Mouse (Mus musculus) midbrain, embryonic 16.5 days (tissue): Measurements from ENCODE around the gene Dmtf1. TPM values are rescaled to one million over a fixed set of nuclear protein-coding genes. Genes with fewer than 3 reads are reported as not detected.

Source experiments
- ATAC-seq: fragments of 200-750 bp; cut with Nextera tagmentation; 2 replicates; pipeline ENCODE4 v1.8.0; 2017; ENCODE audit warnings: moderate TSS enrichment
- H3K27ac ChIP-seq: fragments of 300-500 bp; sonication (generic); 2 replicates; pipeline ENCODE4 v1.5.1; 2014; ENCODE audit warnings: mild to moderate bottlenecking, low read length, mixed read lengths
- H3K27me3 ChIP-seq: fragments of 300-500 bp; sonication (generic); 2 replicates; pipeline ENCODE4 v1.6.1; 2014; ENCODE audit warnings: low read depth, low read length, mixed read lengths; ENCODE audit not compliant: control insufficient read depth, insufficient read depth
- H3K36me3 ChIP-seq: fragments of 300-500 bp; sonication (generic); 2 replicates; pipeline ENCODE4 v1.6.1; 2014; ENCODE audit warnings: mild to moderate bottlenecking, low read length, moderate library complexity, mixed read lengths; ENCODE audit not compliant: control insufficient read depth, insufficient read depth
- H3K4me1 ChIP-seq: fragments of 300-500 bp; sonication (generic); 2 replicates; pipeline ENCODE4 v1.6.1; 2014; ENCODE audit warnings: mild to moderate bottlenecking, low read length, mixed read lengths; ENCODE audit not compliant: control insufficient read depth, insufficient read depth
- H3K4me2 ChIP-seq: fragments of 300-500 bp; sonication (generic); 2 replicates; pipeline ENCODE4 v1.6.1; 2014; ENCODE audit warnings: mild to moderate bottlenecking, low read length, mixed read lengths
- H3K4me3 ChIP-seq: fragments of 300-500 bp; sonication (generic); 2 replicates; pipeline ENCODE4 v1.5.1; 2014; ENCODE audit warnings: low read depth, mild to moderate bottlenecking, low read length, moderate library complexity, mixed read lengths
- H3K9ac ChIP-seq: fragments of 300-500 bp; sonication (generic); 2 replicates; pipeline ENCODE4 v1.6.1; 2014; ENCODE audit warnings: low read depth, low read length, mixed read lengths
- H3K9me3 ChIP-seq: fragments of 300-500 bp; sonication (generic); replicated peaks from 2 replicates; pipeline ENCODE4 v1.6.1; 2014; ENCODE audit warnings: mild to moderate bottlenecking, low read length, mixed read lengths; ENCODE audit not compliant: control insufficient read depth, poor library complexity, severe bottlenecking
- WGBS: fragments of 180-500 bp; shearing (Covaris S2); extraction: QIAGEN DNeasy Blood & Tissue Kit; methylation state at CpG from one replicate; pipeline ENCODE4 v1.1.7; 2014; 5-methylcytosine and 5-hydroxymethylcytosine counted together
- polyA plus RNA-seq: library from polyadenylated mRNA; unstranded; fragments of >200 nt; fragmentation: Nextera tagmentation; extraction: Ambion mirVana; gene quantifications from 2 replicates; pipeline ENCODE4 v1.2.1, GENCODE M21; 2015

Dmtf1 gene
- polyA plus RNA-seq, 1 experiment from 2014 or later = 57.9 TPM

GRCm38 (mm10) chr5:9157336-9157735, 4.2 kb downstream of the Dmtf1 start:
- no peaks in the 10 kb centered on the region for H3K36me3 ChIP-seq
- H3K4me1 ChIP-seq = peaks cover 12% of the 10 kb centered on the region
- H3K4me2 ChIP-seq = no peak overlapping the region
- H3K9me3 ChIP-seq = no peaks in the 10 kb centered on the region
- 89% methylated on average over 1 of the region's 1 CpGs for WGBS
- no peak overlapping the region for H3K9ac ChIP-seq
- H3K4me3 ChIP-seq = no peak overlapping the region
- H3K27me3 ChIP-seq = no peaks in the 10 kb centered on the region
- no peak overlapping the region for H3K27ac ChIP-seq
- ATAC-seq = no peak

DNA sequence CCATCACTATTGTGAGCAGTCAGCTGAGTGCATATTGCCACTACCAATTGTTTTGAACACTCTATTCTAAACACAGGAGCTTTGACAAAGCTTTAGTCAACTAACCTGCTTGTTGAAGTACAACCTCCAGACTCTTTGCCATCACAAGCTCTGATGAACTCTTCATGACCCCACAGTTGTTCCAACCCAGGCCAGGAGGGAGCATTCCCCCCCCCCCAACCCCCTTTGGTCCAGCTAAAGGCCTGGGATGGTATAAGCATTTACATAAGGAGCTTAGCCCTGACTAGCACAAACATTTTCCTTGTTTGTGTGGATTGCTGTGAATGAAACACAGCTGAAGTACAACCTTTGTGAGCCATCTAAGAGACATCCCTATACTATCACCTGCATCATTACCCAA, 4.8 kb downstream of the Dmtf1 start:
- H3K4me3 ChIP-seq = no peak overlapping the region
- ATAC-seq = no peak
- no peak overlapping the region for H3K27ac ChIP-seq
- peaks cover 12% of the 10 kb centered on the region for H3K4me1 ChIP-seq
- H3K9ac ChIP-seq = no peak overlapping the region
- no peak overlapping the region for H3K4me2 ChIP-seq
- H3K36me3 ChIP-seq = no peaks in the 10 kb centered on the region
- H3K9me3 ChIP-seq = no peaks in the 10 kb centered on the region
- H3K27me3 ChIP-seq = no peaks in the 10 kb centered on the region

DNA sequence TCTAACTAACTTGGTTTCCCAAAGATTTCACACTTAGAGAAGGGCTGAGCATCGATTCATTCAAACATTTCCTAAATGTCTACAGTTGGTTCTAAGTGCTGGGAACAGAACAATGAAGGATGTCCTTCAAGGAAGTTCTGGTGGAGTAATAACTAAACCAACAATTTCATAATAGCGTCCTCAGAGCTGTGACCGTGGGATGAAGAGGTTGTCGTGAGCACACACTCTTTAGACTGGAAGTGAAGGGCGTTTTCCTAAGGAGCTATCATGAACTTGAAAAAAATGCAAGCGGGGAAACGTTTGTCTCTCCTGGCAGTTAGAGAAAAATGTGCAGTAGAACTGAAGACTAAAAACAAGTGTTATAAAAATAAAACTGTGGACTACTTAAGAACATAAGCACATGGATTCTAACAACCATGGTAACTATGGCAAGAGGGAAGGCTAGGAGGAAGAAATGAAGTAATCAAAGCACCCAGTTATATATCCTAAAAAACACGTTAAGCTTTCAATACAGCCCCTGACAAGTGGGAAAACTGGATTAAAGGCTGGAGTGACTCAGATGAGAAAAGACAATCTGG, 12.2 kb downstream of the Dmtf1 start:
- WGBS = 90% methylated on average over 8 of the region's 8 CpGs
- no peak overlapping the region for H3K4me2 ChIP-seq
- H3K36me3 ChIP-seq = peaks cover 8% of the 10 kb centered on the region
- no peak overlapping the region for H3K9ac ChIP-seq
- no peaks in the 10 kb centered on the region for H3K9me3 ChIP-seq
- H3K4me3 ChIP-seq = no peak overlapping the region
- no peak overlapping the region for H3K27ac ChIP-seq
- H3K4me1 ChIP-seq = no peaks in the 10 kb centered on the region
- H3K27me3 ChIP-seq = no peaks in the 10 kb centered on the region
- no peak for ATAC-seq

DNA sequence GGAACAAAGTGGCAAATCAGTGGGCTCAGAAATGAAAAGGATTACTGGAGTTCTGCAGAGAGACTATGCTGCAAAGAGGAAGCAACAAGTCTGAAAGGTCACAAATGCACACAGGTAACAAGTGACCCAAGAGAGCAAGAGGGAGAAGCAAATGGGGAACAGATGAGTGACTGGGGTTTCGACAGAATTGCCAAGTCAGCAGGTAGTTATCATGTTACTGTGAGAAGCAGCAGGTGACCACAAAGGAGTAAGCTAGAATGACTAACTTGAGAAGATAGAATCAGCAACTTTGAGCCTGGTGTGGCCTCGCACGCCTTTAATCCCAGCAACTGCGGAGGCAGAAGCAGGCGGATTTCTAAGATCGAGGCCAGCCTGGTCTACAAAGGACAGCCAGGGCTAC, 19.2 kb downstream of the Dmtf1 start:
- Histone ChIP-seq H3K4me2 (no peak overlapping the region), H3K4me1 (no peaks in the 10 kb centered on the region), H3K9ac (no peak overlapping the region), H3K27ac (no peak overlapping the region), H3K36me3 (peaks cover 18% of the 10 kb centered on the region), H3K4me3 (no peak overlapping the region), H3K27me3 (no peaks in the 10 kb centered on the region), H3K9me3 (no peaks in the 10 kb centered on the region)
- ATAC-seq = no peak
- whole genome bisulfite sequencing = 90% methylated on average over 6 of the region's 6 CpGs

- 91% methylated on average over 8 of the region's 8 CpGs for WGBS
- ATAC-seq = no peak
- Histone ChIP-seq H3K27ac (no peak overlapping the region), H3K9ac (no peak overlapping the region), H3K9me3 (no peaks in the 10 kb centered on the region), H3K27me3 (no peaks in the 10 kb centered on the region), H3K4me3 (no peak overlapping the region), H3K36me3 (peaks cover 23% of the 10 kb centered on the region), H3K4me2 (no peak overlapping the region), H3K4me1 (no peaks in the 10 kb centered on the region)
These were observed 20.9 kb downstream of the Dmtf1 start for GRCm38 (mm10) chr5:9140724-9141123.

DNA sequence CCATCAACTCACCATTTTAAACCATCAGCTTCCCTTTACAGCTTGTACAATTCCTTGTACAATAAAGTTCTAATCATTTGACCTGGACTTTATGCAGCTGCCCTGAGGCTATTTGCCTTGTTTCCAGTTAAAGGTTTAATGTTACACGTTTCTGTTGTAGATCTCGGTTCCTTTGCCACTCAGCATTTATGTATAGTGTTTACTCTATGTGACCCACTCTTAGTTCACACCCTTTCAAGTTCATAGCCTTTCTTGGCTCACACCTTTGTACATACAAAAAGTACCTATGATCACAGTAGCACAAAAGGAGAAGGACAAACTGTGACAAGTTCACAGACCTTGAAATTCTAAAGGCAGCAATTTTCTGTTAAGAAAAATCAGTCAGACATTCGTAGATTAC, 26.0 kb downstream of the Dmtf1 start:
- no peaks in the 10 kb centered on the region for H3K9me3 ChIP-seq
- peaks cover 24% of the 10 kb centered on the region for H3K36me3 ChIP-seq
- H3K4me1 ChIP-seq = no peaks in the 10 kb centered on the region
- H3K9ac ChIP-seq = no peak overlapping the region
- H3K4me2 ChIP-seq = no peak overlapping the region
- WGBS = 91% methylated on average over 3 of the region's 3 CpGs
- ATAC-seq = no peak
- no peaks in the 10 kb centered on the region for H3K27me3 ChIP-seq
- H3K27ac ChIP-seq = no peak overlapping the region
- no peak overlapping the region for H3K4me3 ChIP-seq

GRCm38 (mm10) chr5:9131786-9132185, 29.8 kb downstream of the Dmtf1 start:
- H3K36me3 ChIP-seq = peaks cover 31% of the 10 kb centered on the region
- 74% methylated on average over 7 of the region's 7 CpGs for WGBS

DNA sequence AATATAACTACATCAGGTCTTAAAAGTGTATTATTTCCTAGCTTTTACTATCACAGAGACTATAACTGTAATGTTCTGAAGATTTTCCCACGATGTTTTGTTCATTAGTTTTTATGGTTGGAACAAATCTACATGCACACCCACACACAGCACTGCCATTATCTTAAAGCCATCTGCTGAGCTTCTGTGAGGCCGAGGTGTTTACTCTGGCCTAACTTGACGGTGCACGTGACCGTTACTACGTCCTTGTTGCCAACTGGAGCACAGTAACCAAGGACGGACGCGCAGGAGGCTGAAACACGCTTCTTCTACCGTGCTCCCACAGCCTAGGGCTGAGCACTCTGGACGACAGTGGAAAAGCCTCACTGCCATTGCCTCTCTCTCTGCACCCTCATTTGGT, 33.0 kb downstream of the Dmtf1 start:
- Histone ChIP-seq H3K36me3 (peaks cover 34% of the 10 kb centered on the region), H3K27ac (no peak overlapping the region), H3K4me1 (no peaks in the 10 kb centered on the region), H3K27me3 (no peaks in the 10 kb centered on the region), H3K9me3 (no peaks in the 10 kb centered on the region), H3K9ac (no peak overlapping the region), H3K4me2 (no peak overlapping the region), H3K4me3 (no peak overlapping the region)
- no peak for ATAC-seq
- 94% methylated on average over 12 of the region's 12 CpGs for WGBS

More at GRCm38 (mm10) chr5:9131786-9132185, 29.8 kb downstream of the Dmtf1 start:
- Histone ChIP-seq H3K4me1 (no peaks in the 10 kb centered on the region), H3K9me3 (no peaks in the 10 kb centered on the region), H3K27ac (no peak overlapping the region), H3K4me3 (no peak overlapping the region), H3K9ac (no peak overlapping the region), H3K4me2 (no peak overlapping the region), H3K27me3 (no peaks in the 10 kb centered on the region)
- no peak for ATAC-seq

- H3K27me3 ChIP-seq = no peaks in the 10 kb centered on the region
- H3K9ac ChIP-seq = no peak overlapping the region
- H3K27ac ChIP-seq = no peak overlapping the region
- H3K9me3 ChIP-seq = no peaks in the 10 kb centered on the region
- H3K4me2 ChIP-seq = no peak overlapping the region
- peaks cover 53% of the 10 kb centered on the region for H3K36me3 ChIP-seq
- H3K4me1 ChIP-seq = no peaks in the 10 kb centered on the region
- 84% methylated on average over 2 of the region's 2 CpGs for WGBS
- H3K4me3 ChIP-seq = no peak overlapping the region
- no peak for ATAC-seq
These were observed 37.4 kb downstream of the Dmtf1 start for GRCm38 (mm10) chr5:9124134-9124533.
